Mouse (Mus musculus) gastrocnemius, postnatal 4 days (tissue): Measurements from ENCODE around the gene Gm47969. TPM values are rescaled to one million over a fixed set of nuclear protein-coding genes. Genes with fewer than 3 reads are reported as not detected.

Source experiments
- DNase-seq, 2 experiments: peaks; one replicate each; pipeline ENCODE4 v3.0.0; 2021 to 2022; ENCODE audit warnings: low spot score in 2 of 2, mixed read lengths in 2 of 2
- total RNA-seq, 2 experiments: library from RNA; stranded (reverse); gene quantifications; 2 replicates each; pipeline ENCODE4 v1.2.3; 2021

The Gm47969 gene
- total RNA-seq, 2 experiments from 2014 or later = not detected

GRCm38 (mm10) chr1:83075526-83076189 is 30.9 kb downstream of the Gm47969 start:
- no peak for DNase-seq

GRCm38 (mm10) chr1:83076190-83076917 is 31.6 kb downstream of the Gm47969 start:
- DNase-seq = no peak

GRCm38 (mm10) chr1:83077016-83077415 is 32.3 kb downstream of the Gm47969 start:
- DNase-seq = no peak

- DNase-seq = no peak
Observed at GRCm38 (mm10) chr1:83084790-83085189, 40.1 kb downstream of the Gm47969 start.

- no peak for DNase-seq
Observed at GRCm38 (mm10) chr1:83091268-83091667, 46.5 kb downstream of the Gm47969 start.

Other genes with a start within 250 kb of the Gm47969 start
- 10 to 100 TPM; 37.1 to 41.4 TPM for gene Agfg1, start 205.4 kb upstream of the Gm47969 start, total RNA-seq
- gene A030005L19Rik, start 131.6 kb upstream of the Gm47969 start, total RNA-seq = not detected
- not detected for gene A030014E15Rik, start 120.0 kb upstream of the Gm47969 start, total RNA-seq
- not detected for gene Gm6217, start 113.5 kb upstream of the Gm47969 start, total RNA-seq
- not detected for gene A030003K21Rik, start 101.5 kb upstream of the Gm47969 start, total RNA-seq
- gene Gm7544, start 88.9 kb upstream of the Gm47969 start, total RNA-seq = not detected
- not detected for gene Gm47955, start 84.6 kb upstream of the Gm47969 start, total RNA-seq
- gene Gm47959, start 44.4 kb upstream of the Gm47969 start, total RNA-seq = not detected
- under 1 TPM; 0.25 to 0.26 TPM for gene Slc19a3, start 6.5 kb upstream of the Gm47969 start, total RNA-seq
- gene Krtap28-10, start 2.5 kb upstream of the Gm47969 start, total RNA-seq = not detected
- not detected for gene A030005K14Rik, start 14.4 kb downstream of the Gm47969 start, total RNA-seq
- gene Krtap28-13, start 16.0 kb downstream of the Gm47969 start, total RNA-seq = not detected
- gene Ccl20, start 71.8 kb downstream of the Gm47969 start, total RNA-seq = not detected
- not detected for gene Daw1, start 114.8 kb downstream of the Gm47969 start, total RNA-seq